Mouse (Mus musculus) MEL (cell line): ENCODE results near the gene Meaf6. TPM values are rescaled to one million over a fixed set of nuclear protein-coding genes. Genes with fewer than 3 reads are reported as not detected.

Experiments used
- DNase-seq: peaks from one replicate; pipeline ENCODE4 v3.0.0; 2011; ENCODE audit warnings: low read depth, low spot score
- H3K27ac ChIP-seq: 2 replicates; pipeline ENCODE4 v1.5.1; 2012; ENCODE audit warnings: low read depth, mild to moderate bottlenecking, control low read depth, low read length, moderate library complexity; ENCODE audit not compliant: control insufficient read depth
- H3K27me3 ChIP-seq, 2 experiments: fragments of 150-350 bp in 1 of 2; sonication (generic) in 1 of 2; 2 replicates each; pipeline ENCODE4 v1.6.1; 2012; ENCODE audit warnings: low read length in 2 of 2, mild to moderate bottlenecking in 2 of 2, improper control_type of control experiment in 1 of 2, moderate library complexity in 1 of 2; ENCODE audit not compliant: insufficient read depth in 2 of 2, control insufficient read depth in 1 of 2
- H3K36me3 ChIP-seq, 2 experiments: 2 replicates each; pipeline ENCODE4 v1.6.1; 2012 to 2014; ENCODE audit warnings: low read length in 2 of 2, improper control_type of control experiment in 1 of 2, inconsistent platforms in 1 of 2, mild to moderate bottlenecking in 1 of 2; ENCODE audit not compliant: insufficient read depth in 2 of 2, control insufficient read depth in 1 of 2
- H3K4me1 ChIP-seq, 2 experiments: fragments of 150-350 bp in 1 of 2; sonication (generic) in 1 of 2; 2 replicates each; pipeline ENCODE4 v1.6.1; 2012; ENCODE audit warnings: low read length in 2 of 2, improper control_type of control experiment in 1 of 2, mild to moderate bottlenecking in 1 of 2; ENCODE audit not compliant: insufficient read depth in 2 of 2, control insufficient read depth in 1 of 2
- H3K4me3 ChIP-seq, 2 experiments: fragments of 150-350 bp in 1 of 2; sonication (generic) in 1 of 2; 2 replicates each; pipeline ENCODE4 v1.5.1; 2012; ENCODE audit warnings: low read depth in 2 of 2, low read length in 2 of 2, mild to moderate bottlenecking in 2 of 2, moderate library complexity in 2 of 2, control low read depth in 1 of 2, improper control_type of control experiment in 1 of 2; ENCODE audit not compliant: control insufficient read depth in 1 of 2, insufficient read depth in 1 of 2
- H3K79me2 ChIP-seq: 2 replicates; pipeline ENCODE4 v1.6.1; 2012; ENCODE audit warnings: mild to moderate bottlenecking, low read length, moderate library complexity; ENCODE audit not compliant: control insufficient read depth, poor library complexity, insufficient read depth
- H3K9ac ChIP-seq: 2 replicates; pipeline ENCODE4 v1.6.1; 2012; ENCODE audit warnings: low read depth, mild to moderate bottlenecking, control low read depth, low read length, moderate library complexity; ENCODE audit not compliant: control insufficient read depth, poor library complexity, severe bottlenecking
- H3K9me3 ChIP-seq: fragments of 150-350 bp; sonication (generic); replicated peaks from 2 replicates; pipeline ENCODE4 v1.6.1; 2012; ENCODE audit warnings: mild to moderate bottlenecking, low read length, improper control_type of control experiment, moderate library complexity; ENCODE audit not compliant: insufficient read depth
- BHLHE40 ChIP-seq: IDR thresholded peaks from 2 replicates; pipeline ENCODE4 v1.6.1; 2012; ENCODE audit warnings: low read depth, mild to moderate bottlenecking, inconsistent platforms, low read length, improper control_type of control experiment, borderline replicate concordance
- CHD2 ChIP-seq: IDR thresholded peaks from 2 replicates; pipeline ENCODE4 v1.6.1; 2011; ENCODE audit warnings: low read length, improper control_type of control experiment
- CTCF ChIP-seq, 3 experiments: IDR thresholded peaks in 2 of 3; conservative IDR thresholded peaks in 1 of 3; 2 replicates each; pipeline ENCODE4 v1.5.1; 2011 to 2012; ENCODE audit warnings: low read length in 3 of 3, low read depth in 2 of 3, mild to moderate bottlenecking in 2 of 3, improper control_type of control experiment in 1 of 3, inconsistent platforms in 1 of 3, mixed read lengths in 1 of 3, moderate library complexity in 1 of 3; ENCODE audit not compliant: control insufficient read depth in 1 of 3, insufficient read depth in 1 of 3, poor library complexity in 1 of 3, severe bottlenecking in 1 of 3
- EP300 ChIP-seq, 2 experiments: IDR thresholded peaks; 2 replicates each; pipeline ENCODE4 v1.6.1; 2011; ENCODE audit warnings: improper control_type of control experiment in 2 of 2, low read length in 2 of 2, low read depth in 1 of 2, mild to moderate bottlenecking in 1 of 2
- GABPA ChIP-seq: IDR thresholded peaks from 2 replicates; pipeline ENCODE4 v1.6.1; 2012; ENCODE audit warnings: low read depth, mild to moderate bottlenecking, inconsistent platforms, low read length, improper control_type of control experiment, moderate library complexity
- GATA1 ChIP-seq: IDR thresholded peaks from 2 replicates; pipeline ENCODE4 v1.6.1; 2011; ENCODE audit warnings: low read depth, low read length, improper control_type of control experiment
- JUND ChIP-seq: IDR thresholded peaks from 2 replicates; pipeline ENCODE4 v1.6.1; 2011; ENCODE audit warnings: low read depth, mild to moderate bottlenecking, improper control_type of control experiment, low read length
- KAT2A ChIP-seq: conservative IDR thresholded peaks from 2 replicates; pipeline ENCODE4 v1.6.1; 2012; ENCODE audit warnings: low read depth, low read length, improper control_type of control experiment, inconsistent platforms
- MAZ ChIP-seq: IDR thresholded peaks from 2 replicates; pipeline ENCODE4 v1.6.1; 2012; ENCODE audit warnings: low read depth, mild to moderate bottlenecking, inconsistent platforms, low read length, improper control_type of control experiment
- MEF2A ChIP-seq: IDR thresholded peaks from 2 replicates; pipeline ENCODE4 v1.6.1; 2014; ENCODE audit warnings: low read depth, mild to moderate bottlenecking, inconsistent platforms, low read length, improper control_type of control experiment; ENCODE audit not compliant: poor library complexity, insufficient replicate concordance, severe bottlenecking; ENCODE audit errors: extremely low read depth
- MXI1 ChIP-seq: IDR thresholded peaks from 2 replicates; pipeline ENCODE4 v1.6.1; 2011; ENCODE audit warnings: mild to moderate bottlenecking, low read depth, low read length, improper control_type of control experiment
- MYB ChIP-seq: IDR thresholded peaks from 2 replicates; pipeline ENCODE4 v1.6.1; 2011; ENCODE audit warnings: mild to moderate bottlenecking, low read depth, low read length, improper control_type of control experiment
- MYC ChIP-seq: IDR thresholded peaks from 2 replicates; pipeline ENCODE4 v1.6.1; 2011; ENCODE audit warnings: low read depth, mild to moderate bottlenecking, low read length, improper control_type of control experiment, moderate library complexity
- NELFE ChIP-seq: IDR thresholded peaks from 2 replicates; pipeline ENCODE4 v1.6.1; 2011; ENCODE audit warnings: low read depth, low read length, improper control_type of control experiment
- POLR2AphosphoS2 ChIP-seq: IDR thresholded peaks from 2 replicates; pipeline ENCODE4 v1.6.1; 2011; ENCODE audit warnings: low read length, improper control_type of control experiment
- RAD21 ChIP-seq: IDR thresholded peaks from 2 replicates; pipeline ENCODE4 v1.6.1; 2011; ENCODE audit warnings: mild to moderate bottlenecking, low read depth, low read length, improper control_type of control experiment
- RCOR1 ChIP-seq: IDR thresholded peaks from 2 replicates; pipeline ENCODE4 v1.6.1; 2012; ENCODE audit warnings: low read depth, mild to moderate bottlenecking, inconsistent platforms, low read length, improper control_type of control experiment
- SIN3A ChIP-seq: IDR thresholded peaks from 2 replicates; pipeline ENCODE4 v1.6.1; 2012; ENCODE audit warnings: low read length, improper control_type of control experiment, inconsistent platforms
- SMC3 ChIP-seq: IDR thresholded peaks from 2 replicates; pipeline ENCODE4 v1.6.1; 2011; ENCODE audit warnings: low read depth, low read length, improper control_type of control experiment
- TAL1 ChIP-seq: IDR thresholded peaks from 2 replicates; pipeline ENCODE4 v1.6.1; 2012; ENCODE audit warnings: mild to moderate bottlenecking, inconsistent platforms, low read length, moderate library complexity, mixed read lengths
- USF1 ChIP-seq: IDR thresholded peaks from 2 replicates; pipeline ENCODE4 v1.6.1; 2014; ENCODE audit warnings: low read depth, mild to moderate bottlenecking, inconsistent platforms, low read length, improper control_type of control experiment, moderate library complexity
- USF2 ChIP-seq, 2 experiments: IDR thresholded peaks; 2 replicates each; pipeline ENCODE4 v1.6.1; 2011 to 2012; ENCODE audit warnings: improper control_type of control experiment in 2 of 2, low read length in 2 of 2, borderline replicate concordance in 1 of 2, inconsistent platforms in 1 of 2, low read depth in 1 of 2, mild to moderate bottlenecking in 1 of 2; ENCODE audit not compliant: insufficient read depth in 1 of 2
- ZC3H11A ChIP-seq: IDR thresholded peaks from 2 replicates; pipeline ENCODE4 v1.6.1; 2012; ENCODE audit warnings: low read depth, mild to moderate bottlenecking, inconsistent platforms, low read length, improper control_type of control experiment
- ZMIZ1 ChIP-seq: IDR thresholded peaks from 2 replicates; pipeline ENCODE4 v1.6.1; 2012; ENCODE audit warnings: low read depth, mild to moderate bottlenecking, inconsistent platforms, low read length, improper control_type of control experiment, moderate library complexity
- ZNF384 ChIP-seq: IDR thresholded peaks from 2 replicates; pipeline ENCODE4 v1.6.1; 2012; ENCODE audit warnings: low read depth, mild to moderate bottlenecking, inconsistent platforms, low read length, improper control_type of control experiment
- polyA plus RNA-seq, 2 experiments: library from polyadenylated mRNA; stranded (reverse) in 1 of 2; unstranded in 1 of 2; fragments of >175 nt in 1 of 2; fragments of >200 nt in 1 of 2; gene quantifications; 2 replicates each; pipeline versions ENCODE4 v1.2.1 to v1.2.4; 2012; ENCODE audit warnings: low replicate concordance in 2 of 2, low read depth in 1 of 2; ENCODE audit not compliant: insufficient read length in 2 of 2, insufficient read depth in 1 of 2, missing spikeins in 1 of 2
- total RNA-seq: library from RNA; depleted of rRNA; stranded (reverse); fragments of 300-350 nt; gene quantifications from 2 replicates; pipeline ENCODE4 v1.2.3, GENCODE M21; 2012

Meaf6 gene
- total and polyA plus RNA-seq, 3 experiments, result 34.9 to 46.7 TPM; not detected in 1

DNA sequence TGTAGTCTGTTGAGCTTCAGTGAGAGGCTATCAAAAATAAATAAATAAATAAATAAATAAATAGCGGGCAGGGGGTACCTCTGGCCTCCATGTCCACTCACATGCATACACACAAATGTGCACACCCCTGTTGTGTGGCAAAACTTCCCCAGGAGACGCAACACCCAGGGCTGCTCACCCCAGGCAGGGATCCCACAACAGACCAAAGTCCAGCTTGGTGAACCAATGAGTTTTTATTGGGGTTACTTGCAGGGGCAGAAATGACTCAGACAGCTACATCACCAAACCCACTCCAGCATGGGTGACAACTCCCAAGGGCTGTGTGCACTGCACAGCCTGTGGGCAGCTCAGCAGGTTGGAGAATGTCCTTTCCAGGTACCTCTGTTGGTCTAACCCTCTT lies 7.2 kb upstream of the Meaf6 start:
- Histone ChIP-seq H3K79me2 (no peaks in the 10 kb centered on the region), H3K4me1 (no peaks in the 10 kb centered on the region), H3K27ac (no peak overlapping the region), H3K4me3 (no peak overlapping the region), H3K27me3 (no peaks in the 10 kb centered on the region)
- no peak for DNase-seq
- TF ChIP-seq ZMIZ1, result no peak
- TF ChIP-seq POLR2AphosphoS2, result no peak
- no peak for TF ChIP-seq USF2 (IDR thresholded peaks at IDR 0.05; ENCODE audit: borderline replicate concordance in 1 of 2, insufficient read depth in 1 of 2, low read depth in 1 of 2, low read length in 2 of 2)
- no peak for TF ChIP-seq USF1
- no peak for TF ChIP-seq MAZ
- TF ChIP-seq GABPA, result no peak
- no peak for TF ChIP-seq RCOR1
- no peak for TF ChIP-seq ZNF384
- no peak for TF ChIP-seq MYC
- TF ChIP-seq CHD2, result no peak
- no peak for TF ChIP-seq BHLHE40
- TF ChIP-seq ZC3H11A, result no peak
- no peak for TF ChIP-seq SIN3A
- no peak for TF ChIP-seq EP300 (IDR thresholded peaks at IDR 0.05; ENCODE audit: low read depth in 1 of 2, low read length in 2 of 2)
- no peak for TF ChIP-seq SMC3
- no peak for TF ChIP-seq MEF2A
- TF ChIP-seq, all 39 proteins: peak for 0
- Histone ChIP-seq H3K36me3 (peaks cover 0 to 16% of the 10 kb centered on the region in 2 experiments; a peak in 2 of 4 replicates), H3K9ac (no peak overlapping the region), H3K9me3 (no peaks in the 10 kb centered on the region)

DNA sequence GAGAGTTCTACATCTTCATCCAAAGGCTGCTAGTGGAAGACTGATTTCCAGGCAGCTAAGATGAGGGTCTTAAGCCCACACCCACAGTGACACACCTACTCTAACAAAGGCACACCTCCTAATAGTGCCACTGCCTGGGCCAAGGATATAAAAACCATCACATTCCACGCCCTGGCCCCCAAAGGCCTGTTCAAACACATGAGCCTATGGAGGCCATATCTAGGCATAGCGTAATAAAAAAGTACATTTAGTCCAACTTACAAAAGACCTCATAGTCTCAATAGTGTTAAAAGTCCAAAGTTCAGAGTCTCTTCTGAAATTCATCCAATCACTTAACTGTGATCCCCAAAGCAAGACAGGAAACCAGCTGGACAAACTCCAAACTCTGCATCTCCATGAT lies 6.2 kb upstream of the Meaf6 start:
- H3K36me3 ChIP-seq, result peaks cover 4 to 9% of the 10 kb centered on the region in 2 experiments; a peak in 3 of 4 replicates
- no peaks in the 10 kb centered on the region for H3K9me3 ChIP-seq
- no peak for DNase-seq
- H3K4me1 ChIP-seq, result peaks cover 0 to 6% of the 10 kb centered on the region in 2 experiments; a peak in 2 of 4 replicates
- H3K79me2 ChIP-seq, result peaks cover 5% of the 10 kb centered on the region; the same call in 1 of the 2 replicates
- TF ChIP-seq MYC, result no peak
- TF ChIP-seq ZNF384, result no peak
- no peak for TF ChIP-seq SIN3A
- no peak for TF ChIP-seq SMC3
- TF ChIP-seq GATA1, result no peak
- no peak for TF ChIP-seq ZC3H11A
- no peak for TF ChIP-seq GABPA
- TF ChIP-seq MXI1, result no peak
- no peak for TF ChIP-seq RCOR1
- TF ChIP-seq RAD21, result no peak
- TF ChIP-seq TAL1, result no peak
- TF ChIP-seq KAT2A, result no peak
- no peak for TF ChIP-seq NELFE
- no peak for TF ChIP-seq JUND
- no peak for TF ChIP-seq MYB
- no peak for TF ChIP-seq CTCF (IDR thresholded peaks at IDR 0.05 in 2 of 3, conservative IDR thresholded peaks at IDR 0.05 in 1 of 3; ENCODE audit: control insufficient read depth in 1 of 3, insufficient read depth in 1 of 3, low read depth in 2 of 3, low read length in 3 of 3, poor library complexity in 1 of 3, severe bottlenecking in 1 of 3)
- TF ChIP-seq USF1, result no peak
- TF ChIP-seq POLR2AphosphoS2, result no peak
- H3K4me3 ChIP-seq, result no peak overlapping the region
- no peak overlapping the region for H3K27ac ChIP-seq
- no peaks in the 10 kb centered on the region for H3K27me3 ChIP-seq
- no peak overlapping the region for H3K9ac ChIP-seq
